Mouse (Mus musculus) midbrain, postnatal 0 days (tissue): ENCODE results near the gene Gm10600. TPM values are rescaled to one million over a fixed set of nuclear protein-coding genes. Genes with fewer than 3 reads are reported as not detected.
"Not testable (repeated sequence)": the region's sequence is repeated elsewhere in the genome, so short reads cannot be mapped to it uniquely, and the experiment has no call there.

ENCODE experiments used
- ATAC-seq: fragments of 200-750 bp; cut with Nextera tagmentation; 2 replicates; pipeline ENCODE4 v1.8.0; 2017; ENCODE audit warnings: moderate number of reproducible peaks, mild to moderate bottlenecking, moderate TSS enrichment, moderate library complexity; ENCODE audit not compliant: low FRiP score
- DNase-seq: peaks from one replicate; pipeline ENCODE4 v3.0.0-alpha.2; 2015; ENCODE audit warnings: low spot score
- H3K27ac ChIP-seq: fragments of 300-500 bp; sonication (generic); 2 replicates; pipeline ENCODE4 v1.5.1; 2014; ENCODE audit warnings: low read depth, mild to moderate bottlenecking, low read length, mixed read lengths
- H3K27me3 ChIP-seq: fragments of 300-500 bp; sonication (generic); 2 replicates; pipeline ENCODE4 v1.6.1; 2014; ENCODE audit warnings: low read length, control low read depth, mixed read lengths; ENCODE audit not compliant: insufficient read depth
- H3K36me3 ChIP-seq: fragments of 300-500 bp; sonication (generic); 2 replicates; pipeline ENCODE4 v1.6.1; 2014; ENCODE audit warnings: low read length, control low read depth, mixed read lengths; ENCODE audit not compliant: insufficient read depth
- H3K4me1 ChIP-seq: fragments of 300-500 bp; sonication (generic); 2 replicates; pipeline ENCODE4 v1.6.1; 2014; ENCODE audit warnings: mild to moderate bottlenecking, control low read depth, antibody characterized with exemption, low read length, mixed read lengths; ENCODE audit not compliant: insufficient read depth
- H3K4me2 ChIP-seq: fragments of 300-500 bp; sonication (generic); 2 replicates; pipeline ENCODE4 v1.6.1; 2014; ENCODE audit warnings: low read depth, mild to moderate bottlenecking, low read length, mixed read lengths; ENCODE audit not compliant: poor library complexity, severe bottlenecking
- H3K4me3 ChIP-seq: fragments of 300-500 bp; sonication (generic); 2 replicates; pipeline ENCODE4 v1.5.1; 2014; ENCODE audit warnings: low read depth, mild to moderate bottlenecking, low read length, moderate library complexity
- H3K9ac ChIP-seq: fragments of 300-500 bp; sonication (generic); replicated peaks from 2 replicates; pipeline ENCODE4 v1.6.1; 2014; ENCODE audit warnings: mild to moderate bottlenecking, low read length, moderate library complexity, mixed read lengths; ENCODE audit not compliant: poor library complexity, severe bottlenecking
- H3K9me3 ChIP-seq: fragments of 300-500 bp; sonication (generic); 2 replicates; pipeline ENCODE4 v1.6.1; 2016; ENCODE audit warnings: low read length, control low read depth
- WGBS: fragments of 180-500 bp; shearing (Covaris S2); extraction: QIAGEN DNeasy Blood & Tissue Kit; methylation state at CpG from one replicate; pipeline ENCODE4 v1.1.7; 2014; 5-methylcytosine and 5-hydroxymethylcytosine counted together
- polyA plus RNA-seq: library from polyadenylated mRNA; unstranded; fragments of >200 nt; fragmentation: Nextera tagmentation; extraction: Ambion mirVana; gene quantifications from 2 replicates; pipeline ENCODE4 v1.2.1, GENCODE M21; 2015
- total RNA-seq: library from RNA; depleted of rRNA; stranded (reverse); fragments of >200 nt; gene quantifications from 2 replicates; pipeline ENCODE4 v1.2.3, GENCODE M21; 2014; rRNA removed

The Gm10600 gene
- total RNA-seq (not detected in 2 replicates), polyA plus RNA-seq (not detected in 2 replicates)

DNA sequence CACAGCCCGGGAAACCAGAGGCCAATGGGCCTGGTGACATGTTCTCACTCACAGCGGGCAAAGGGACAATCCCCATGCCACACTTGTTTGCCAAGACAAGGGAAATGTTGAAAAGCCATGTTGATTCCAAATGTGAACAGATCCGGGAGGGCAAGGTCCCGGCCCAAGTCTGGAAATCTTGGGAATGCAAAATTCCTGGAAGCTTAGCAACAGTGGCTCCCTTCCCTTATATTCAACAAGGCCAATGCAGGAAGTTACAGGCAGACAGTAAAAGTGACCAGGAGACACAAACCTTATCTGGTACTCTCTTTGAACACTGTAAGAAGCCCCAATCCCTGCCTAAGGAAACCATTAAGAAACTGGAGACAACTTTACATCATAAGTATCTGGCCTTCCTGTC is at the start of gene Gm10600:
Gm10600 (plus strand) TSS at position 301 of the 400 bp plus-strand sequence.
- not testable (repeated sequence) for H3K4me3 ChIP-seq, H3K27ac ChIP-seq, H3K4me1 ChIP-seq, H3K9ac ChIP-seq, DNase-seq, H3K27me3 ChIP-seq, H3K9me3 ChIP-seq, H3K36me3 ChIP-seq, H3K4me2 ChIP-seq, ATAC-seq
- no CpG with 5 or more reads among the region's 4 CpGs for WGBS

DNA sequence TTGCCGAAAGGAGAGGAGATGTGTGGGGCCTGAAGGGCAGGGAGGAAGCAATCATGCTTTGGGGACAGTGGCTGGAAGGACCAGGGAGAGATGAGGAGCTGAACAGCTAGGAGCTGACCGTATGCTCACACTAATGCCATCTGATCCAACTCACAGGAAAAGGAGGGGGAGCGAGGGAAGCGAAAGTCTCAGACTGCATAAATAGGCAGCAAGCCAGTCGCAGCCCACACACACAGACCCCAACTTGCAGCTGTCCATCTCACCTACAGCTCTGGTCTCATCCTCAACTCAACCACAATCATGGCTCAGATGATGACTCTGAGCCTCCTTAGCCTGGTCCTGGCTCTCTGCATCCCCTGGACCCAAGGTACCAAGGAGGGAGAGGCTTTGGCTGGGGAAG is 15.0 kb downstream of the Gm10600 start, which contains the start of gene Ccl21b:
Ccl21b (plus strand) TSS at position 301 of the 400 bp plus-strand sequence.
- H3K27me3 ChIP-seq, H3K4me2 ChIP-seq, H3K4me3 ChIP-seq, ATAC-seq, H3K4me1 ChIP-seq, H3K9me3 ChIP-seq, H3K36me3 ChIP-seq, DNase-seq, H3K27ac ChIP-seq, H3K9ac ChIP-seq: not testable (repeated sequence)
- WGBS, result no CpG with 5 or more reads among the region's 5 CpGs

Other genes with a start within 250 kb of the Gm10600 start
- 1.3 and 4.7 TPM in 2 replicates for gene Gm21093, start 205.9 kb upstream of the Gm10600 start, total RNA-seq
- gene Gm21093, start 205.9 kb upstream of the Gm10600 start, polyA plus RNA-seq, result 0.39 TPM in 1 of 2 replicates, not detected in the other
- gene Gm3893, start 149.4 kb upstream of the Gm10600 start, total RNA-seq, result not detected in 2 replicates
- gene Gm3893, start 149.4 kb upstream of the Gm10600 start, polyA plus RNA-seq, result not detected in 2 replicates
- gene Gm13304, start 125.8 kb upstream of the Gm10600 start, total RNA-seq, result not detected in 2 replicates
- 0.23 TPM in 1 of 2 replicates, not detected in the other for gene Gm13304, start 125.8 kb upstream of the Gm10600 start, polyA plus RNA-seq
- gene Gm13306, start 87.2 kb upstream of the Gm10600 start, total RNA-seq, result 2.0 and 5.5 TPM in 2 replicates
- gene Gm13306, start 87.2 kb upstream of the Gm10600 start, polyA plus RNA-seq, result 6.3 and 10.6 TPM in 2 replicates
- gene Gm13305, start 72.0 kb upstream of the Gm10600 start, total RNA-seq, result not detected in 2 replicates
- not detected in 2 replicates for gene Gm13305, start 72.0 kb upstream of the Gm10600 start, polyA plus RNA-seq
- gene Ccl21b, start 15.1 kb downstream of the Gm10600 start, total RNA-seq, result 1.3 TPM in 1 of 2 replicates, not detected in the other
- gene Ccl21b, start 15.1 kb downstream of the Gm10600 start, polyA plus RNA-seq, result not detected in 2 replicates
- not detected in 2 replicates for gene Gm21953, start 53.6 kb downstream of the Gm10600 start, total RNA-seq
- gene Gm21953, start 53.6 kb downstream of the Gm10600 start, polyA plus RNA-seq, result not detected in 2 replicates
- 0.11 and 0.85 TPM in 2 replicates for gene Fam205a3, start 77.7 kb downstream of the Gm10600 start, total RNA-seq
- gene Fam205a3, start 77.7 kb downstream of the Gm10600 start, polyA plus RNA-seq, result not detected in 2 replicates
- gene Gm21586, start 198.7 kb downstream of the Gm10600 start, total RNA-seq, result not detected in 2 replicates
- gene Gm21586, start 198.7 kb downstream of the Gm10600 start, polyA plus RNA-seq, result not detected in 2 replicates
- 0.38 and 1.6 TPM in 2 replicates for gene Gm2163, start 226.1 kb downstream of the Gm10600 start, total RNA-seq
- gene Gm2163, start 226.1 kb downstream of the Gm10600 start, polyA plus RNA-seq, result 0.11 and 0.22 TPM in 2 replicates